Mouse (Mus musculus) limb, embryonic 15.5 days (tissue): ENCODE results near the gene Brwd3. TPM values are rescaled to one million over a fixed set of nuclear protein-coding genes. Genes with fewer than 3 reads are reported as not detected.
A peak's percentile ranks its signal among the peaks of the same experiment; 100 is the strongest.

Source experiments
- ATAC-seq: fragments of 200-750 bp; cut with Nextera tagmentation; 2 replicates; pipeline ENCODE4 v1.8.0; 2017; ENCODE audit warnings: low read depth, moderate TSS enrichment; ENCODE audit not compliant: insufficient number of reproducible peaks, low FRiP score, low TSS enrichment
- H3K27ac ChIP-seq: fragments of 300-500 bp; sonication (generic); 2 replicates; pipeline ENCODE4 v1.5.1; 2015; ENCODE audit warnings: moderate library complexity, mild to moderate bottlenecking, inconsistent platforms
- H3K27me3 ChIP-seq: fragments of 300-500 bp; sonication (generic); 2 replicates; pipeline ENCODE4 v1.6.1; 2015; ENCODE audit warnings: inconsistent platforms
- H3K36me3 ChIP-seq: fragments of 300-500 bp; sonication (generic); 2 replicates; pipeline ENCODE4 v1.6.1; 2015; ENCODE audit warnings: inconsistent platforms
- H3K4me1 ChIP-seq: fragments of 300-500 bp; sonication (generic); 2 replicates; pipeline ENCODE4 v1.6.1; 2015; ENCODE audit warnings: inconsistent platforms
- H3K4me2 ChIP-seq: fragments of 300-500 bp; sonication (generic); 2 replicates; pipeline ENCODE4 v1.6.1; 2015; ENCODE audit warnings: mild to moderate bottlenecking, inconsistent platforms
- H3K4me3 ChIP-seq: fragments of 300-500 bp; sonication (generic); 2 replicates; pipeline ENCODE4 v1.5.1; 2015; ENCODE audit warnings: mild to moderate bottlenecking, inconsistent platforms
- H3K9ac ChIP-seq: fragments of 300-500 bp; sonication (generic); 2 replicates; pipeline ENCODE4 v1.6.1; 2015; ENCODE audit warnings: inconsistent platforms
- H3K9me3 ChIP-seq: fragments of 300-500 bp; sonication (generic); 2 replicates; pipeline ENCODE4 v1.6.1; 2016; ENCODE audit warnings: inconsistent platforms
- WGBS: fragments of 180-500 bp; shearing (Covaris S2); methylation state at CpG from one replicate; pipeline ENCODE4 v1.1.7; 2015; 5-methylcytosine and 5-hydroxymethylcytosine counted together
- polyA plus RNA-seq: library from polyadenylated mRNA; unstranded; fragments of >200 nt; fragmentation: Nextera tagmentation; extraction: Ambion mirVana; gene quantifications from 2 replicates; pipeline ENCODE4 v1.2.1, GENCODE M21; 2015

The Brwd3 gene
- polyA plus RNA-seq, result 2.9 and 3.3 TPM in 2 replicates

DNA sequence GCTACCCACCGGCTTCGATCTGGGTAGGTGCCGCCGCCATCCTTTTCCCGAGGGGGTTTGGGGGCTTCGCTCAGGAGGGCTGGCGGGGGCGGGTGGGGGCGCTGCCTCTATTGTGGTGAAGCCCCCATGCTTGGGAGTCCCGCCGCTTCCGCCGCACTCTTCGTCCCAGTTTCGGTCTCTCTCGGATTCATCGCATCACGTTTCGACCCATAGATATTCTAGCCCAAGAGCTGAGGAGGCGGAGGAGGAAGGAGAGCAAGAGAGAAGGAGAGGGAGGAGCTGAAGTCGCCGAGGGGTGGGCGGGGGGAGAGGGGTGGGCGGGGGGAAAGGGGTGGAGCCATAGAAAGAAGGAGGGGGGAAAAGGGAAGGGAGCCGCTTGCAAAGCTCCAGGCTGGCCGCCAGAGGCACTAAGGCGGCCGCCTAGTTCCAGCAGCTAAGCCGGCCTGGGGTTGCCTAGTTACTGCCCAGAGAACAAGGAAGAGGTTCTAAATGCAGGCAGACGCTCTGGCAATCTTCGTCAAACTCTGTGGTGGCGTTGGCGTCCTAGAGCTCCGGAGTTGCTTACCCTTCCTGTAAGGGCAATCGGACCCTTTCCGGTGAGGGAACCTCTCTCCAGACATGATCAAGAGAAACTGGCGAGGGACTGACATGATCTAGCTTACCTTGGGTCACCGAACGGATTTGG is at the start of gene Brwd3:
Gene Brwd3 (minus strand): TSS at position 283 of the 685 bp plus-strand sequence.
- no peaks in the 10 kb centered on the region for H3K9me3 ChIP-seq
- no peaks in the 10 kb centered on the region for H3K4me1 ChIP-seq
- peak within 1 kb of the TSS; percentile 51 for H3K4me2 ChIP-seq
- WGBS, result 20% methylated on average over 35 of the region's 39 CpGs
- H3K27ac ChIP-seq, result peak within 1 kb of the TSS; percentile 81
- H3K27me3 ChIP-seq, result no peaks in the 10 kb centered on the region
- peak within 1 kb of the TSS; percentile 55 for H3K4me3 ChIP-seq
- peak; percentile 93 for ATAC-seq
- no peaks in the 10 kb centered on the region for H3K36me3 ChIP-seq
- H3K9ac ChIP-seq, result peak within 1 kb of the TSS; percentile 31

DNA sequence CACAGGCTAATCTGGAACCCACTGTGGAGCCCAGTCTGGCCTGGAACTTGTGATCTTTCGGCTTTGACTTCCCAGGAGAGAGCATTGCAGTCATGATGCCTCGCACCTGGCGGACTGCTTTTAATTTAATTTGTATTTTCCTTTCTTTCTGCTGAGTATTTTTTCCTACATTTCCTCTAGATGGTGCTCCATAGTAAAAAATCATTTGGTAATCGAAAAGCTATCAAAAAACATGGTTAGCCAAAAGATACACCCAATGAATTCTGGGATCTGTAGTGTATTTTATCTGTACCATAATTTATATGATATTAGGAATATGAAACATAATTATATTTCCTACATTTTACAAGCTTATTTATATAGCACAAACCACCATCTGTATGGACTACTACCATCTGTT is 28.5 kb upstream of the Brwd3 start:
- no peaks in the 10 kb centered on the region for H3K27me3 ChIP-seq
- no peaks in the 10 kb centered on the region for H3K4me1 ChIP-seq
- WGBS, result 61% methylated on average over 4 of the region's 4 CpGs
- H3K27ac ChIP-seq, result no peak overlapping the region
- ATAC-seq, result no peak
- H3K9me3 ChIP-seq, result no peaks in the 10 kb centered on the region
- H3K4me3 ChIP-seq, result no peak overlapping the region
- H3K4me2 ChIP-seq, result no peak overlapping the region
- H3K36me3 ChIP-seq, result no peaks in the 10 kb centered on the region
- H3K9ac ChIP-seq, result no peak overlapping the region

DNA sequence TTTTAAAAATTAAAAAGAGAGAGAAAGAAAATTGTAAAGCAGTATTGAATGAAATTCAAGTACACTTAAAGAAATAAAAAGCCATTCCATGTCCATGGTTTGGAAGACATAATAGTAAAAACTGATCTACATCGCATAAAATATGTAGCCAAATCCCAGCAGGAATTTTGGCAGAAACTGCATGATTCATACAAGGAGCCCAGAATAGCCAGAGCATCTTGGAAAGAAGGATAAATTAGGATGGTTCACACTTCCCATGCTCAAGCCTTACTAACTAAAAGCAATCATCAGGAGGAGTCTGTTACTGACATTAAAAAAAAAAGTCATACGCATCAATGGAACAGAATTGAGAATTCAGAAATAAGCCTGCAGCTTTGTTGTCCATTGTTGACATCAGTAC is 8.5 kb upstream of the Brwd3 start:
- WGBS, result 92% methylated on average over 2 of the region's 2 CpGs

DNA sequence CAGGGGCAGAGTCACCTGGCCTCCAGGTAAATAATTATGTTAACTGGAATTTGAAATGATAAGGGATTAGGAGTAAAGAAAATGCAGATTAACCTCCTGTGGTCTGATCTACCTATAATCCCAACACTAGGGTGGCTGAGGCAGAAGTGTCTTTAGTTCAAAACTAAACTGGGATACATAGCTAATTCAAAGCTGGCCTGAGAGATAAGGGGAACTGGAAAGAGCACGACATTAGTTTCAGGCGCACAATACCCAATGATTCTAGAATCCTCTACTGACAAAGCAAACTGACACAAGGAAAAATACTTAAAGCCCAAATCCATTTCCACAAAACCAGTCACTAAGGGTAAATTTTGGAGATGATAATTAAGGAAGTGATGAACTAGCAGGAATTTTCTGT is 2.2 kb upstream of the Brwd3 start:
- no peaks in the 10 kb centered on the region for H3K27me3 ChIP-seq
- H3K4me1 ChIP-seq, result no peaks in the 10 kb centered on the region
- no peak overlapping the region for H3K4me3 ChIP-seq
- H3K9me3 ChIP-seq, result no peaks in the 10 kb centered on the region
- 90% methylated on average over 2 of the region's 2 CpGs for WGBS
- H3K9ac ChIP-seq, result no peak overlapping the region
- no peak overlapping the region for H3K27ac ChIP-seq
- H3K36me3 ChIP-seq, result no peaks in the 10 kb centered on the region
- no peak overlapping the region for H3K4me2 ChIP-seq
- ATAC-seq, result no peak

More for the DNA sequence above, 8.5 kb upstream of the Brwd3 start:
- H3K27ac ChIP-seq, result no peak overlapping the region
- no peak for ATAC-seq
- no peak overlapping the region for H3K4me3 ChIP-seq
- no peaks in the 10 kb centered on the region for H3K27me3 ChIP-seq
- no peak overlapping the region for H3K9ac ChIP-seq
- H3K36me3 ChIP-seq, result no peaks in the 10 kb centered on the region
- no peaks in the 10 kb centered on the region for H3K9me3 ChIP-seq
- no peaks in the 10 kb centered on the region for H3K4me1 ChIP-seq
- no peak overlapping the region for H3K4me2 ChIP-seq

DNA sequence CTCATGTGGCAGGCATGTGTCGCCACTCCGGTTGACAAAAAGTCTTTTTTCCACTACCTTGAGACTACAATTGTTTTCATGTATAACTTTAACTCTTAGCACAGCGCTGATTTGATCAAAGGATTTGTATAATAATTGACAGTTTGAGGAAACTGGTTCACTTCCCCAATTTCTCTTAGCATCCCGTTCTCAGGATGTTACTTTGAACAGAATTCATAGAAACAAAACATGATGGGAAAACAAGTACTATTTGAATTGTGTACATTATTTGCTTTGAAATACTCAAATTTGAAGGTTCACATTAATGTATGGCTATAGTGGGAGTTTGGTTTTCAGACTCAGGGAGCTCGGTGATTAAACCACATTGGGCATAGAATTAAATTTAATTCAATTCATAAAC is 1.1 kb upstream of the Brwd3 start:
- H3K36me3 ChIP-seq, result no peaks in the 10 kb centered on the region
- H3K4me1 ChIP-seq, result no peaks in the 10 kb centered on the region
- H3K4me3 ChIP-seq, result peak overlapping the region; percentile 55
- no peak overlapping the region for H3K27ac ChIP-seq
- no peak overlapping the region for H3K9ac ChIP-seq
- no peak for ATAC-seq
- no peaks in the 10 kb centered on the region for H3K27me3 ChIP-seq
- no peaks in the 10 kb centered on the region for H3K9me3 ChIP-seq
- WGBS, result 59% methylated on average over 5 of the region's 5 CpGs
- H3K4me2 ChIP-seq, result peak overlapping the region; percentile 36; the same call in 1 of the 2 replicates

DNA sequence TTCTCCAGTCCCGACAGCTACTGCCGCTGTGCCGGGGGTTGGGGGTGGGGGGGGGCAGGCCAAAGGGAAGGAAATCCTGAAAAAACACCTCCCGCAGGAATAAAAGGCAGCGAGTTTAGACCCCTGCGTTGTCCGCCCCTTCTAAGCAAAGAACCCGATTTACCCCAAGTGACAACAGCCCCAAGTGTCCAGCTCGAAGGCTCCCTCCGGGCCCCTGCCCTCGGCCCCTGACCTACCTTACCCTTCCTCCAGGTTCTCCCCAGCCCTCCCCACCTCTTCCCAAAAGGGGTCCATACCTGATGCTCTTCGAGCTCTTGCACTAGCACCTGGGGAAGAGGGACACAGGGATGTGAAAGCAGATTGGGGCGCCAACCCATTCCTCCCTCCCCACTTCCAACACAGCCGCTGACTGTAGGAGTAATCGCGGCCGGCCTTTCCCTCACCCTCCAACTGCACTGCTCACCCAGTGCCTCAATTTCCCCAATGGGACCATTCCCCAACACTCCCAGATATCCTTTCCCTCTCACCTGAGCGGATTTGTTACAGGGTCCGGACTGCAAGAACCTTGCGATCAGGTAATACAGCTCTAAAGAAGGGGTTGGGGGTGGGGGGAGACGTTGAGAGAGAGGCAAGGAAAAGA is 671 bp downstream of the Brwd3 start:
- Histone ChIP-seq H3K27me3 (no peaks in the 10 kb centered on the region), H3K9ac (peak overlapping the region; percentile 31), H3K4me3 (peak overlapping the region; percentile 55), H3K4me2 (peak overlapping the region; percentile 51), H3K9me3 (no peaks in the 10 kb centered on the region), H3K4me1 (no peaks in the 10 kb centered on the region), H3K27ac (peak overlapping the region; percentile 81), H3K36me3 (no peaks in the 10 kb centered on the region)
- no peak for ATAC-seq
- WGBS, result 21% methylated on average over 21 of the region's 21 CpGs

DNA sequence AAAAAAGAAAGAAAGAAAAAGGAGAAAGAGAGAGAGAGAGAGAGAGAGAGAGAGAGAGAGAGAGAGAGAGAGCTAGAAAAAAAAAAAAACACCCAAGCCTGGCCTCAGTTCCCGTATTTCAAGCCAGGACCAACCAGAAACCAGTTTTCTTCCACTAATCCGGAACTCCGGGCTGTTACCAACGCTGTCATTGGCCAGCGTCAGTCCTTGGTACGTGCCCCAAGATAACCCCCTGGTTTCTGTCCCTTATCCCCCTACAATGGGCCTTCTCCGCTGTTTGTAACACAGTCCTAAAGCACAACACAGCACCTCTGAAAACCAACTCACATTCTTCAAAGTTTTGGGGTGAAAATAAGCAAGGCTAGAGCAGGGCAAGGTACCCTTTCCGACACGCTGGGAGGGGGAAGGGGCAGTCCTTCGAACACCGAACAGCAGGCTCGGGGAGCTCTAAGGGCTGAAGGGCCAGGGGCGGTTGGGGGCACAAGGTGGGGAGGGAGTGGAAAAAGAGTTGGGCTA is 1.4 kb downstream of the Brwd3 start:
- Histone ChIP-seq H3K4me1 (no peaks in the 10 kb centered on the region), H3K9me3 (no peaks in the 10 kb centered on the region), H3K4me3 (peak overlapping the region; percentile 55), H3K9ac (peak overlapping the region; percentile 31), H3K36me3 (no peaks in the 10 kb centered on the region), H3K27me3 (no peaks in the 10 kb centered on the region), H3K27ac (peak overlapping the region; percentile 81), H3K4me2 (peak overlapping the region; percentile 51)
- ATAC-seq, result peak; percentile 81
- 21% methylated on average over 13 of the region's 13 CpGs for WGBS

DNA sequence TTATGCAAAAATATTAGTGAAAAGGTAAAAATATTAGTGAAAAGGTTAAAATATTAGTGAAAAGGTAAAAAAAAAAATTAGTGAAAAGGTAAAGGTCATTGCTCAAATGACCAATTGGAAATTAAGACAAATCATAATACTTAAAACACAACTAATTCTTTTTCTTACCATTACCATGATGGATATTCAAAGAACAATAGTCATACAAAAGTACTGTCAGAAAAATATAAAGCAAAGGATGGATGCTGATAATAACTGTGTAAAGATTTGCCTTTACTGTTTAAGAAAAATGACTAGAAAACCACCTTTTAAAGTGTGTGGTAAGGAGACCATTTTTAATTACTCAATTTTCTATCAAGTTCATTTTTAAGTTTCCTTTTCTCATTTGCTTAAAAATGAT is 2.9 kb downstream of the Brwd3 start:
- H3K27me3 ChIP-seq, result no peaks in the 10 kb centered on the region
- no peaks in the 10 kb centered on the region for H3K4me1 ChIP-seq
- H3K36me3 ChIP-seq, result no peaks in the 10 kb centered on the region
- no peak overlapping the region for H3K4me3 ChIP-seq
- no peaks in the 10 kb centered on the region for H3K9me3 ChIP-seq
- H3K9ac ChIP-seq, result no peak overlapping the region
- no peak overlapping the region for H3K4me2 ChIP-seq
- ATAC-seq, result no peak
- H3K27ac ChIP-seq, result no peak overlapping the region

DNA sequence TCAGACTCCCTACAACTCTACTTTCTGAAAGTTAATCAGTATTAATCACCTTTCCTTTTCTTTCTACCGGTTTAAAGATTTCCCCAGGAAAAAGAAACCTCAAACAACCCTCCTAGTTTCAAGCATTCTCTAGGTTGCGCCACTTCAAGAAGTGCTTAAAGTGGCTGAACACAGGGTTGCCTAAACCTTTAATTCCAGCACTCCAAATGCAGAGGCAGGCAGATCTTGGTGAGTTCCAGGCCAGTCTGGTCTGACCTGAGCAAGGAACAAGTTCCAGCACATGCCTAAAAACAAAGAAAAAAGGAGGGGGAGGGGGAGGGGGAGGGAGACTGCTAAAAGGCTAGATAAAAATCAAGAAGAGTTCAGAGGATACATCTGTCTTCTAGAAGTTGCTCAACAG is 6.1 kb downstream of the Brwd3 start:
- no peak overlapping the region for H3K4me3 ChIP-seq
- ATAC-seq, result no peak
- no peak overlapping the region for H3K27ac ChIP-seq
- H3K4me2 ChIP-seq, result no peak overlapping the region
- H3K4me1 ChIP-seq, result no peaks in the 10 kb centered on the region
- no peaks in the 10 kb centered on the region for H3K27me3 ChIP-seq
- H3K9ac ChIP-seq, result no peak overlapping the region
- no peaks in the 10 kb centered on the region for H3K9me3 ChIP-seq
- 78% methylated on average over 2 of the region's 2 CpGs for WGBS
- H3K36me3 ChIP-seq, result no peaks in the 10 kb centered on the region

DNA sequence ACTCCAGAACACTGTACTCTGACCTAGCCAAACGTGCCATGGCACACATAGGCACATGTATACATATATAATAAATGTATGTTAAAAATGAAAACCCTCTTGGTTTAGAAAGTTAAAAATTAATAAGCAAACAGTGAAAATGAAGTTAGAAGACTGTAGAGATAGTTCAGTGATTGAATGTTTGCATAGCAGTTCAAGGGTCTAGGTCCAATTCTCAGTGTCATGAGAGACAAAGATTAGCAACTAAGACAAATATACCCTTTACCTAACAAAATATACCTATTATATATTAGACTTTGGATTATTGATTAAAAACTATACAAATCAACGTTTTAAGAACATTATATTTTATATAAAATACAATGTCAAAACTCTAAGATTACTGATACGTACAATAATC is 36.9 kb downstream of the Brwd3 start:
- WGBS, result 79% methylated on average over 3 of the region's 3 CpGs
- H3K4me2 ChIP-seq, result no peak overlapping the region
- H3K36me3 ChIP-seq, result no peaks in the 10 kb centered on the region
- H3K4me1 ChIP-seq, result no peaks in the 10 kb centered on the region
- ATAC-seq, result no peak
- H3K27ac ChIP-seq, result no peak overlapping the region
- H3K4me3 ChIP-seq, result no peak overlapping the region
- no peaks in the 10 kb centered on the region for H3K27me3 ChIP-seq
- H3K9me3 ChIP-seq, result no peaks in the 10 kb centered on the region
- no peak overlapping the region for H3K9ac ChIP-seq

DNA sequence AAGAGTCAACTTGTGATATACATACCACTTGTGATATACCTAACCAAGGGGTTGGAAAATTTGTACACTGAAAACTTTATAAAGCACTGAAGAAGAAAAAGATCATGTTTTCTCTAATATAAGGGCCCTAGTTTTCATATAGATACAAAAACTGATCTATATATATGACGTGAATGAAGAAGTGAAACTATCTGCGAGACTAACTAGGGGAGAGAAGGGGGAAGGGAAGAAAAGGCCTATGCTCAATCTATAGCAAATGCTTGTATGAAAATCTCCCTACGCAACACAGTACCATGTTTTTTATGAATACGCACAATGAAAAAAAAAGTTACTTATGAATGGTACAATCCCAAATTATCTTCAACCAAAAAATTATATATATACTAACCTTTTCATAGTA is 50.4 kb downstream of the Brwd3 start:
- Histone ChIP-seq H3K27ac (no peak overlapping the region), H3K9me3 (no peaks in the 10 kb centered on the region), H3K36me3 (no peaks in the 10 kb centered on the region; the same call in 1 of the 2 replicates), H3K4me2 (no peak overlapping the region), H3K4me3 (no peak overlapping the region), H3K9ac (no peak overlapping the region), H3K4me1 (no peaks in the 10 kb centered on the region), H3K27me3 (no peaks in the 10 kb centered on the region)
- no peak for ATAC-seq
- 86% methylated on average over 4 of the region's 4 CpGs for WGBS

DNA sequence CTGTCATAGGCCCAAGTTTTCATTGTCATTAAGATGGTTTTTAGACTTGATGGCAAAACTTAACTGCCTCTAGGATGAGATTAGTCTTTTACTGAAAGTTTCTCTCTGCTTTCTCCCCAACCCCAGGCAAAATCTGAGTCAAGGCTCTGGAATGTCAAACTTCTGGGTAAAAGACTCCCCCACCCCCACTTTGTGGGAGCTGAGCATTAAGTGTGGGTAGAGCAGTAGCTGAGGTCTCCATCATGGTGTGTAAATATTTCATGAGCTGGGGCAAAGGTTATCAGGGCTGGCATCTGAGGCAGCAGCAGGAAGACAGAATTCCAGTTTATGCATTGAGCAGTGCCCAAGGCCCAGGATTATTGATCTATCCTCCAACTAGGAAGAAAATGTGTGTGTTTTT is 102.4 kb downstream of the Brwd3 start:
- no peak overlapping the region for H3K4me2 ChIP-seq
- no peak for ATAC-seq
- no peak overlapping the region for H3K4me3 ChIP-seq
- no peaks in the 10 kb centered on the region for H3K36me3 ChIP-seq
- no peaks in the 10 kb centered on the region for H3K9me3 ChIP-seq
- no peak overlapping the region for H3K27ac ChIP-seq
- no peak overlapping the region for H3K9ac ChIP-seq
- no peaks in the 10 kb centered on the region for H3K4me1 ChIP-seq
- no peaks in the 10 kb centered on the region for H3K27me3 ChIP-seq
